Comparison of ENCODE assay signal across 8 mouse cellular contexts in the genomic region with DNA sequence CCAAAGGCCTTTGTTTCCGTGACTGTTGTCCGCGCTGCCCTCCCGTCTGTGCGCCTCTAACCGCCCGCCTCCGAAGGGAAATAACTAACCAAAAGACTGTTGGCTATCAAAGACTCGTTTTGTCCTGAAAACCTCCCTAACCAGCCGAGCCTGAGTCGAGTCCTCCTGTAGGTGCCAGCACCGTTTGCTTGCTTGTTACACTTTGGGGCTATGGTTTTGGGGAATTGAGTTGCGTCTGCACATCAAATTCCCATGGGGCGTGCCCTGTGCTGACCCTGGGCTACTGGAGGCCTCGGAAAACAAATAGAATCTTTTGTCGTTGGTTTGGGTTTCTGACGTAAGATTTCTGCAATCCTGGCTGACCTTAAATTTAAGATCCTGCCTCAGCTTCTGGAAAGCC. TPM values are rescaled to one million over a fixed set of nuclear protein-coding genes. Genes with fewer than 3 reads are reported as not detected.
DNase-seq lines count a peak whose midpoint lies in the region; ATAC-seq and TF ChIP-seq lines count a peak whose summit lies in the region.

No protein-coding gene starts in this region.

- peak overlapping the region; percentile 57 for H3K27ac ChIP-seq in cerebellum, adult 2 months (ENCODE audit: insufficient read depth, low read length)
- H3K27ac ChIP-seq in forebrain, embryonic 15.5 days (replicated peaks): peak overlapping the region; percentile 96
- H3K27ac ChIP-seq in midbrain, embryonic 15.5 days: peak overlapping the region; percentile 93

- H3K27me3 ChIP-seq in cerebellum, adult 2 months (ENCODE audit: control insufficient read depth, insufficient read depth, low read length): no peaks in the 10 kb centered on the region
- H3K27me3 ChIP-seq in forebrain, embryonic 15.5 days: no peaks in the 10 kb centered on the region
- no peaks in the 10 kb centered on the region for H3K27me3 ChIP-seq in midbrain, embryonic 15.5 days (replicated peaks)

- TF ChIP-seq CTCF in cerebellum, adult 2 months (IDR thresholded peaks at IDR 0.05; ENCODE audit: borderline replicate concordance, insufficient read depth, low read depth, low read length): no peak

- no peak for DNase-seq in cerebellum, adult 2 months
- DNase-seq in cerebellum, postnatal 36 days: no peak
- DNase-seq in MN1 (ENCODE audit: low spot score): peak; percentile 79
- peak; percentile 69 to 77 for DNase-seq in kidney, postnatal 25 days
- DNase-seq in retina, embryonic 14.5 days (ENCODE audit: low spot score): no peak
- DNase-seq in Muller cell, postnatal 12 days (ENCODE audit: inconsistent ontology term): no peak

- H3K4me3 ChIP-seq in cerebellum, adult 2 months (replicated peaks; ENCODE audit: insufficient read depth, low read depth, low read length): peak overlapping the region; percentile 64
- peak overlapping the region; percentile 78 for H3K4me3 ChIP-seq in forebrain, embryonic 15.5 days
- peak overlapping the region; percentile 66 for H3K4me3 ChIP-seq in midbrain, embryonic 15.5 days

- H3K36me3 ChIP-seq in forebrain, embryonic 15.5 days: peaks cover 24% of the 10 kb centered on the region
- H3K36me3 ChIP-seq in midbrain, embryonic 15.5 days (replicated peaks): peaks cover 23% of the 10 kb centered on the region

- H3K9ac ChIP-seq in forebrain, embryonic 15.5 days (replicated peaks): peak overlapping the region; percentile 71
- H3K9ac ChIP-seq in midbrain, embryonic 15.5 days: peak overlapping the region; percentile 54

- TF ChIP-seq POLR2A in cerebellum, adult 2 months (IDR thresholded peaks at IDR 0.05; ENCODE audit: borderline replicate concordance, insufficient read depth, low read length): no peak

- no peaks in the 10 kb centered on the region for H3K9me3 ChIP-seq in forebrain, embryonic 15.5 days
- no peaks in the 10 kb centered on the region for H3K9me3 ChIP-seq in midbrain, embryonic 15.5 days

- ATAC-seq in forebrain, embryonic 15.5 days (replicated peaks): no peak
- ATAC-seq in midbrain, embryonic 15.5 days (replicated peaks): no peak

- WGBS in cerebellum, adult 2 months: 3% methylated on average over 17 of the region's 17 CpGs
- under 1% methylated on average over 17 of the region's 17 CpGs for WGBS in forebrain, embryonic 15.5 days
- 1% methylated on average over 17 of the region's 17 CpGs for WGBS in midbrain, embryonic 15.5 days

- peaks cover 2% of the 10 kb centered on the region; the same call in 1 of the 2 replicates for H3K4me1 ChIP-seq in cerebellum, adult 2 months (ENCODE audit: control insufficient read depth, insufficient read depth, low read length)
- H3K4me1 ChIP-seq in forebrain, embryonic 15.5 days: peaks cover 40% of the 10 kb centered on the region
- H3K4me1 ChIP-seq in midbrain, embryonic 15.5 days: peaks cover 39% of the 10 kb centered on the region

- peak overlapping the region; percentile 62 for H3K4me2 ChIP-seq in forebrain, embryonic 15.5 days (replicated peaks)
- peak overlapping the region; percentile 64 for H3K4me2 ChIP-seq in midbrain, embryonic 15.5 days

RNA-seq across cellular contexts. Expression of gene Rpl13a, which starts 0.8 kb away (rescaled TPM):
- 1,090 and 1,228 TPM in 2 replicates for polyA plus RNA-seq in cerebellum, adult 2 months (2012; rRNA removed)
- 890 and 969 TPM in 2 replicates for polyA plus RNA-seq in forebrain, embryonic 15.5 days (2015; fragmentation: Nextera tagmentation; extraction: Ambion mirVana)
- polyA plus RNA-seq in midbrain, embryonic 15.5 days (2015; fragmentation: Nextera tagmentation; extraction: Ambion mirVana): 582 and 606 TPM in 2 replicates

RNA-seq across cellular contexts. Expression of gene Rps11, which starts 5.1 kb away (rescaled TPM):
- polyA plus RNA-seq in cerebellum, adult 2 months (2012; rRNA removed): 392 and 433 TPM in 2 replicates
- 982 and 1,055 TPM in 2 replicates for polyA plus RNA-seq in forebrain, embryonic 15.5 days (2015; fragmentation: Nextera tagmentation; extraction: Ambion mirVana)
- 742 and 762 TPM in 2 replicates for polyA plus RNA-seq in midbrain, embryonic 15.5 days (2015; fragmentation: Nextera tagmentation; extraction: Ambion mirVana)

RNA-seq across cellular contexts. Expression of gene Gm45713, which starts 6.7 kb away (rescaled TPM):
- 0.16 TPM in 1 of 2 replicates, not detected in the other for polyA plus RNA-seq in cerebellum, adult 2 months (2012; rRNA removed)
- polyA plus RNA-seq in forebrain, embryonic 15.5 days (2015; fragmentation: Nextera tagmentation; extraction: Ambion mirVana): 0.15 TPM in 1 of 2 replicates, not detected in the other
- not detected in 2 replicates for polyA plus RNA-seq in midbrain, embryonic 15.5 days (2015; fragmentation: Nextera tagmentation; extraction: Ambion mirVana)

RNA-seq across cellular contexts. Expression of gene Flt3l, which starts 6.9 kb away (rescaled TPM):
- 24.4 and 28.4 TPM in 2 replicates for polyA plus RNA-seq in cerebellum, adult 2 months (2012; rRNA removed)
- 1.6 and 2.1 TPM in 2 replicates for polyA plus RNA-seq in forebrain, embryonic 15.5 days (2015; fragmentation: Nextera tagmentation; extraction: Ambion mirVana)
- polyA plus RNA-seq in midbrain, embryonic 15.5 days (2015; fragmentation: Nextera tagmentation; extraction: Ambion mirVana): 2.1 and 2.3 TPM in 2 replicates

RNA-seq across cellular contexts. Expression of gene Pih1d1, which starts 24.8 kb away (rescaled TPM):
- 52.3 and 53.1 TPM in 2 replicates for polyA plus RNA-seq in cerebellum, adult 2 months (2012; rRNA removed)
- 96.0 and 96.9 TPM in 2 replicates for polyA plus RNA-seq in forebrain, embryonic 15.5 days (2015; fragmentation: Nextera tagmentation; extraction: Ambion mirVana)
- polyA plus RNA-seq in midbrain, embryonic 15.5 days (2015; fragmentation: Nextera tagmentation; extraction: Ambion mirVana): 87.1 and 90.0 TPM in 2 replicates

Comparison
In these comparisons a context has a peak if more than half of its experiments do, and no peak if none do; other contexts are left out.
1. DNase-seq: peak in MN1 (single experiment) and kidney, postnatal 25 days (2 of 2); none in cerebellum, adult 2 months (0 of 2), cerebellum, postnatal 36 days (0 of 2), retina, embryonic 14.5 days (single experiment) and Muller cell, postnatal 12 days (single experiment).
2. Peak in every context shown above with its lines, with median percentiles within 50 percentile points of each other: H3K27ac ChIP-seq and H3K4me3 ChIP-seq.